Mouse (Mus musculus) heart, embryonic 14.5 days (tissue): ENCODE data around the gene Cfl1. TPM values are rescaled to one million over a fixed set of nuclear protein-coding genes. Genes with fewer than 3 reads are reported as not detected.
A peak's percentile ranks its signal among the peaks of the same experiment; 100 is the strongest.

Experiments
- ATAC-seq: fragments of 200-750 bp; cut with Nextera tagmentation; 2 replicates; pipeline ENCODE4 v1.8.0; 2017; ENCODE audit warnings: low read depth, moderate TSS enrichment; ENCODE audit not compliant: insufficient number of reproducible peaks, insufficient read depth, low FRiP score
- H3K27ac ChIP-seq, 2 experiments: fragments of 200-500 bp in 1 of 2; fragments of 300-500 bp in 1 of 2; sonication (generic) in 1 of 2; replicated peaks in 1 of 2; 2 replicates each; pipeline ENCODE4 v1.5.1; 2012 to 2014; ENCODE audit warnings: low read depth in 2 of 2, low read length in 2 of 2, control low read depth in 1 of 2, mild to moderate bottlenecking in 1 of 2, mixed read lengths in 1 of 2; ENCODE audit not compliant: control insufficient read depth in 1 of 2, insufficient read depth in 1 of 2
- H3K27me3 ChIP-seq: fragments of 300-500 bp; sonication (generic); 2 replicates; pipeline ENCODE4 v1.6.1; 2014; ENCODE audit warnings: mild to moderate bottlenecking, low read length, control low read depth; ENCODE audit not compliant: control insufficient read depth, insufficient read depth
- H3K36me3 ChIP-seq: fragments of 300-500 bp; sonication (generic); 2 replicates; pipeline ENCODE4 v1.6.1; 2014; ENCODE audit warnings: mild to moderate bottlenecking, control low read depth, low read length, mixed read lengths; ENCODE audit not compliant: control insufficient read depth, insufficient read depth
- H3K4me1 ChIP-seq, 2 experiments: fragments of 200-500 bp in 1 of 2; fragments of 300-500 bp in 1 of 2; sonication (generic) in 1 of 2; 2 replicates each; pipeline ENCODE4 v1.6.1; 2012 to 2014; ENCODE audit warnings: low read length in 2 of 2, control low read depth in 1 of 2, mixed read lengths in 1 of 2; ENCODE audit not compliant: control insufficient read depth in 2 of 2, insufficient read depth in 2 of 2
- H3K4me2 ChIP-seq: fragments of 300-500 bp; sonication (generic); 2 replicates; pipeline ENCODE4 v1.6.1; 2014; ENCODE audit warnings: mild to moderate bottlenecking, low read length
- H3K4me3 ChIP-seq, 2 experiments: fragments of 200-500 bp in 1 of 2; fragments of 300-500 bp in 1 of 2; sonication (generic) in 1 of 2; 2 replicates each; pipeline ENCODE4 v1.5.1; 2012 to 2014; ENCODE audit warnings: low read length in 2 of 2, mild to moderate bottlenecking in 2 of 2, control low read depth in 1 of 2, low read depth in 1 of 2, moderate library complexity in 1 of 2; ENCODE audit not compliant: control insufficient read depth in 1 of 2, insufficient read depth in 1 of 2
- H3K9ac ChIP-seq: fragments of 300-500 bp; sonication (generic); 2 replicates; pipeline ENCODE4 v1.6.1; 2014; ENCODE audit warnings: mild to moderate bottlenecking, low read length
- H3K9me3 ChIP-seq: fragments of 300-500 bp; sonication (generic); 2 replicates; pipeline ENCODE4 v1.6.1; 2016; ENCODE audit warnings: low read length, control low read depth; ENCODE audit not compliant: control insufficient read depth
- WGBS: fragments of 180-500 bp; shearing (Covaris S2); extraction: QIAGEN DNeasy Blood & Tissue Kit; methylation state at CpG from one replicate; pipeline ENCODE4 v1.1.7; 2014; 5-methylcytosine and 5-hydroxymethylcytosine counted together
- polyA plus RNA-seq: library from polyadenylated mRNA; unstranded; fragments of >200 nt; fragmentation: Nextera tagmentation; extraction: Ambion mirVana; gene quantifications from 2 replicates; pipeline ENCODE4 v1.2.1, GENCODE M21; 2014

The Cfl1 gene
- polyA plus RNA-seq, 1 experiment from 2014 or later, result 1,886 TPM

GRCm38 (mm10) chr19:5459896-5460295 is 30.4 kb upstream of the Cfl1 start:
- Histone ChIP-seq H3K4me1 (peaks cover 12 to 36% of the 10 kb centered on the region in 2 experiments), H3K36me3 (peaks cover 32% of the 10 kb centered on the region), H3K4me3 (peak overlapping the region in 1 of 2 experiments; percentile 75; a peak in 3 of 4 replicates), H3K9ac (peak overlapping the region; percentile 80), H3K27ac (peak overlapping the region in 1 of 2 experiments; percentile 70; a peak in 1 of 4 replicates), H3K9me3 (no peaks in the 10 kb centered on the region), H3K27me3 (no peaks in the 10 kb centered on the region), H3K4me2 (peak overlapping the region; percentile 80)
- 23% methylated on average over 3 of the region's 3 CpGs for WGBS
- no peak for ATAC-seq

- H3K27ac ChIP-seq, result peak within 1 kb of the TSS; percentile 64 to 70; a peak in 2 of 4 replicates
- no peaks in the 10 kb centered on the region for H3K9me3 ChIP-seq
- H3K36me3 ChIP-seq, result peaks cover 36% of the 10 kb centered on the region
- peak within 1 kb of the TSS; percentile 80 for H3K9ac ChIP-seq
- peak within 1 kb of the TSS; percentile 80 for H3K4me2 ChIP-seq
- no peaks in the 10 kb centered on the region for H3K27me3 ChIP-seq
- peaks cover 11 to 30% of the 10 kb centered on the region in 2 experiments for H3K4me1 ChIP-seq
- WGBS, result under 1% methylated on average over 32 of the region's 32 CpGs
- H3K4me3 ChIP-seq, result peak within 1 kb of the TSS; percentile 75 to 85
- ATAC-seq, result 0 out of 2 replicates have a peak, but pooled peaks have one; percentile 14
Observed at GRCm38 (mm10) chr19:5460465-5460911, 29.8 kb upstream of the Cfl1 start, which contains the start of gene Fibp. Fibp (plus strand) TSS chr19:5460615.

GRCm38 (mm10) chr19:5461411-5461810 is 28.8 kb upstream of the Cfl1 start:
- H3K9ac ChIP-seq, result peak overlapping the region; percentile 80
- peaks cover 46% of the 10 kb centered on the region for H3K36me3 ChIP-seq

GRCm38 (mm10) chr19:5463212-5463611 is 27.0 kb upstream of the Cfl1 start:
- WGBS, result 86% methylated on average over 9 of the region's 9 CpGs
- H3K9ac ChIP-seq, result no peak overlapping the region
- ATAC-seq, result no peak
- no peak overlapping the region for H3K27ac ChIP-seq
- no peak overlapping the region for H3K4me2 ChIP-seq
- peaks cover 63% of the 10 kb centered on the region for H3K36me3 ChIP-seq
- H3K27me3 ChIP-seq, result no peaks in the 10 kb centered on the region
- H3K9me3 ChIP-seq, result no peaks in the 10 kb centered on the region
- H3K4me3 ChIP-seq, result no peak overlapping the region
- H3K4me1 ChIP-seq, result peaks cover 4 to 17% of the 10 kb centered on the region in 2 experiments

More at GRCm38 (mm10) chr19:5461411-5461810, 28.8 kb upstream of the Cfl1 start:
- Histone ChIP-seq H3K4me3 (peak overlapping the region in 1 of 2 experiments; percentile 75; a peak in 2 of 4 replicates), H3K9me3 (no peaks in the 10 kb centered on the region), H3K4me1 (peaks cover 6 to 21% of the 10 kb centered on the region in 2 experiments), H3K27ac (no peak overlapping the region), H3K27me3 (no peaks in the 10 kb centered on the region), H3K4me2 (peak overlapping the region; percentile 80)
- 86% methylated on average over 6 of the region's 6 CpGs for WGBS
- no peak for ATAC-seq

GRCm38 (mm10) chr19:5463791-5464562 is 26.3 kb upstream of the Cfl1 start:
- peak overlapping the region; percentile 80 to 87 for H3K27ac ChIP-seq
- no peaks in the 10 kb centered on the region for H3K27me3 ChIP-seq
- H3K36me3 ChIP-seq, result peaks cover 63% of the 10 kb centered on the region
- H3K9me3 ChIP-seq, result no peaks in the 10 kb centered on the region
- peaks cover 4 to 16% of the 10 kb centered on the region in 2 experiments for H3K4me1 ChIP-seq
- peak overlapping the region; percentile 28 to 35 for H3K4me3 ChIP-seq
- H3K9ac ChIP-seq, result peak overlapping the region; percentile 70
- WGBS, result 33% methylated on average over 15 of the region's 15 CpGs
- peak overlapping the region; percentile 59 for H3K4me2 ChIP-seq
- 0 out of 2 replicates have a peak, but pooled peaks have one; percentile 27 for ATAC-seq

- Histone ChIP-seq H3K27me3 (no peaks in the 10 kb centered on the region), H3K36me3 (peaks cover 63% of the 10 kb centered on the region), H3K27ac (peak overlapping the region in 1 of 2 experiments; percentile 87; a peak in 1 of 4 replicates), H3K9ac (peak overlapping the region; percentile 70), H3K4me2 (peak overlapping the region; percentile 59), H3K4me1 (peaks cover 4 to 13% of the 10 kb centered on the region in 2 experiments; a peak in 3 of 4 replicates), H3K9me3 (no peaks in the 10 kb centered on the region), H3K4me3 (peak overlapping the region in 1 of 2 experiments; percentile 28; a peak in 1 of 4 replicates)
- WGBS, result 92% methylated on average over 8 of the region's 8 CpGs
- ATAC-seq, result no peak
Observed at GRCm38 (mm10) chr19:5465037-5465436, 25.2 kb upstream of the Cfl1 start.

- Histone ChIP-seq H3K27me3 (no peaks in the 10 kb centered on the region), H3K9ac (no peak overlapping the region), H3K9me3 (no peaks in the 10 kb centered on the region), H3K27ac (no peak overlapping the region), H3K36me3 (peaks cover 58% of the 10 kb centered on the region), H3K4me1 (peaks cover 2 to 6% of the 10 kb centered on the region in 2 experiments; a peak in 1 of 4 replicates), H3K4me3 (no peak overlapping the region), H3K4me2 (no peak overlapping the region)
- ATAC-seq, result no peak
- WGBS, result 83% methylated on average over 6 of the region's 6 CpGs
Observed at GRCm38 (mm10) chr19:5466916-5467500, 23.2 kb upstream of the Cfl1 start.
